Mouse (Mus musculus) hindbrain, embryonic 15.5 days (tissue): ENCODE measurements at regions not wholly inside any gene's neighbourhood (a gene's known extent, or its start where the extent isn't known, plus 50 kb on each side); places are given as distances from the start of the nearest gene placed in this dataset.
A peak's percentile ranks its signal among the peaks of the same experiment; 100 is the strongest.

Source experiments
- ATAC-seq: fragments of 200-750 bp; cut with Nextera tagmentation; 2 replicates; pipeline ENCODE4 v1.8.0; 2017; ENCODE audit warnings: low read depth, moderate number of reproducible peaks, moderate TSS enrichment; ENCODE audit not compliant: low FRiP score
- H3K27ac ChIP-seq: fragments of 300-500 bp; sonication (generic); replicated peaks from 2 replicates; pipeline ENCODE4 v1.5.1; 2015; ENCODE audit warnings: mild to moderate bottlenecking, inconsistent platforms
- H3K27me3 ChIP-seq: fragments of 300-500 bp; sonication (generic); 2 replicates; pipeline ENCODE4 v1.6.1; 2015; ENCODE audit warnings: control low read depth, inconsistent platforms
- H3K36me3 ChIP-seq: fragments of 300-500 bp; sonication (generic); 2 replicates; pipeline ENCODE4 v1.6.1; 2015; ENCODE audit warnings: control low read depth, inconsistent platforms
- H3K4me1 ChIP-seq: fragments of 300-500 bp; sonication (generic); replicated peaks from 2 replicates; pipeline ENCODE4 v1.6.1; 2015; ENCODE audit warnings: control low read depth, inconsistent platforms
- H3K4me2 ChIP-seq: fragments of 300-500 bp; sonication (generic); 2 replicates; pipeline ENCODE4 v1.6.1; 2015; ENCODE audit warnings: moderate library complexity, mild to moderate bottlenecking, inconsistent platforms
- H3K4me3 ChIP-seq: fragments of 300-500 bp; sonication (generic); 2 replicates; pipeline ENCODE4 v1.5.1; 2015; ENCODE audit warnings: mild to moderate bottlenecking, inconsistent platforms
- H3K9ac ChIP-seq: fragments of 300-500 bp; sonication (generic); 2 replicates; pipeline ENCODE4 v1.6.1; 2015; ENCODE audit warnings: inconsistent platforms
- H3K9me3 ChIP-seq: fragments of 300-500 bp; sonication (generic); 2 replicates; pipeline ENCODE4 v1.6.1; 2016; ENCODE audit warnings: control low read depth, inconsistent platforms
- WGBS: fragments of 180-500 bp; shearing (Covaris S2); methylation state at CpG from one replicate; pipeline ENCODE4 v1.1.7; 2015; 5-methylcytosine and 5-hydroxymethylcytosine counted together

DNA sequence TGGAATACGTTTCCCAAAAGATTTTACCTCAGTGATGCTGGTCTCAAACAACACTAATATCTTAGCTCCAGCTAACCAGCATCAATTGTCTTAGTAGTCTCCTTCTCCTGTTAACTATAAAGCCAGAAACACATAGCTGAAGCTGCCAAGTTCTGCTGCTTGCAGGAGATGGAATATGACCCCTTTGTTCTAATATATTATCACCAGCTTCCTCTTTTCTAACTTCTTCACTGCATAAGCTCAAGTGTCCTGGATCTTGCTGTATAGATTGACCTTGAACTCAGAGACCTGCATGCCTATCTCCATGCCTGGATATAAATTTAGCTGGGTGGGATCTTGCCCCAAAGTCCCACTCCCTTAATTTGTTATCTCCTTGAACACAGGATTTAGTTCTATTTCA, 94.8 kb downstream of the Rbm46 start:
- Histone ChIP-seq H3K27me3 (no peaks in the 10 kb centered on the region), H3K36me3 (no peaks in the 10 kb centered on the region), H3K4me3 (no peak overlapping the region), H3K4me2 (no peak overlapping the region), H3K27ac (no peak overlapping the region), H3K9ac (no peak overlapping the region), H3K4me1 (no peaks in the 10 kb centered on the region), H3K9me3 (no peaks in the 10 kb centered on the region)
- ATAC-seq, result no peak
- 85% methylated on average over 1 of the region's 1 CpGs for WGBS

- 96% methylated on average over 8 of the region's 8 CpGs for WGBS
- no peaks in the 10 kb centered on the region for H3K27me3 ChIP-seq
- no peaks in the 10 kb centered on the region for H3K36me3 ChIP-seq
- no peaks in the 10 kb centered on the region for H3K9me3 ChIP-seq
- H3K4me2 ChIP-seq, result no peak overlapping the region
- H3K27ac ChIP-seq, result no peak overlapping the region
- no peaks in the 10 kb centered on the region for H3K4me1 ChIP-seq
- ATAC-seq, result no peak
- no peak overlapping the region for H3K9ac ChIP-seq
- no peak overlapping the region for H3K4me3 ChIP-seq
Measured at GRCm38 (mm10) chr3:82770512-82771270, 105.6 kb downstream of the Rbm46 start.

DNA sequence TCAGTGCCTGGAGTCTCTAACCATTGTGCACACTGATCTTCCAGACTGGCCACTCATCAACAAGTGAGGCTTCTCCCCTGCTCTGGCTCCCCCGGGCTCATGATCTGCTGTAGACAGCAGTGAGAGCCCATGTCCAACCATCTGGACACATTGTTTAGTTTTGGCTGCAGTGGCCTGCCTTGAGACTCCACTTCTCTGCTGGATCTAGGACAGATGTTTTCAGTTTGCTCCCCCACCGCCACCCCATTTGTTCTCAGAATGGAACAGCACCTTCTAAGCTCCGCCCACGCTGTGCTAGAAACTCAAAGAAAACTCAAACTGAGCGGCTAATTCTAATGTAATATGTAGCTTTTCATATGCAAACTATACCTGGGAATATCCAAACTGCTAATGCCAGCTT, 108.8 kb downstream of the Rbm46 start:
- Histone ChIP-seq H3K27ac (no peak overlapping the region), H3K4me1 (no peaks in the 10 kb centered on the region), H3K9me3 (no peaks in the 10 kb centered on the region), H3K9ac (no peak overlapping the region), H3K4me2 (no peak overlapping the region), H3K4me3 (no peak overlapping the region), H3K36me3 (no peaks in the 10 kb centered on the region), H3K27me3 (no peaks in the 10 kb centered on the region)
- no peak for ATAC-seq
- 64% methylated on average over 5 of the region's 5 CpGs for WGBS

- H3K4me2 ChIP-seq, result no peak overlapping the region
- WGBS, result 77% methylated on average over 2 of the region's 2 CpGs
- H3K4me3 ChIP-seq, result no peak overlapping the region
- no peaks in the 10 kb centered on the region for H3K4me1 ChIP-seq
- no peaks in the 10 kb centered on the region for H3K9me3 ChIP-seq
- no peaks in the 10 kb centered on the region for H3K27me3 ChIP-seq
- ATAC-seq, result no peak
- H3K36me3 ChIP-seq, result no peaks in the 10 kb centered on the region
- H3K27ac ChIP-seq, result no peak overlapping the region
- H3K9ac ChIP-seq, result no peak overlapping the region
Measured at GRCm38 (mm10) chr3:82759946-82760345, 116.3 kb downstream of the Rbm46 start.

DNA sequence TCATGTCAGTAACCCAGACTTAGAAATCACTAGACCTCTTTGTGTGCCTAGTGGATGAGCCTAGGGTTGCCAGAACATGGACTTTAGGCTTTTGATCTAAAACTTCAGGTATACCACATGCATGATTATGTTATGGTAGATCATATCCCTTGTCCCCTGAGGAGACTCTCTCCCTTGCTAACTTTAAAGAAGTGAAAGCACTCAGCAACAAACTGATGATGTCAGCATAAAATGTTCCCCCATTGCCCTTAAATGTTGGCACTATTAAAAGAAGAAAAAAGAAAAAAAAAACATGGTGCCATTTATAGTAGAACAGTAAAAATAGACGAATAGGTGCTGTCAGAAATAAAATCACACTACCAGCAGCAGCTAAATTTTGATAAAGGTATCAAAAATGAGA, 117.3 kb downstream of the Rbm46 start:
- Histone ChIP-seq H3K9ac (no peak overlapping the region), H3K4me1 (no peaks in the 10 kb centered on the region), H3K36me3 (no peaks in the 10 kb centered on the region), H3K4me2 (no peak overlapping the region), H3K9me3 (no peaks in the 10 kb centered on the region), H3K27ac (no peak overlapping the region), H3K27me3 (no peaks in the 10 kb centered on the region), H3K4me3 (no peak overlapping the region)
- WGBS, result 80% methylated on average over 1 of the region's 1 CpGs
- ATAC-seq, result no peak

- no peak overlapping the region for H3K4me2 ChIP-seq
- no peak overlapping the region for H3K27ac ChIP-seq
- no peak overlapping the region for H3K4me3 ChIP-seq
- H3K4me1 ChIP-seq, result no peaks in the 10 kb centered on the region
- H3K9me3 ChIP-seq, result no peaks in the 10 kb centered on the region
- 36% methylated on average over 3 of the region's 3 CpGs for WGBS
- H3K36me3 ChIP-seq, result no peaks in the 10 kb centered on the region
- H3K27me3 ChIP-seq, result no peaks in the 10 kb centered on the region
- ATAC-seq, result no peak
- H3K9ac ChIP-seq, result no peak overlapping the region
Measured at GRCm38 (mm10) chr3:82725546-82725945, 150.7 kb downstream of the Rbm46 start.

- Histone ChIP-seq H3K4me1 (no peaks in the 10 kb centered on the region), H3K4me2 (no peak overlapping the region), H3K4me3 (no peak overlapping the region), H3K36me3 (no peaks in the 10 kb centered on the region), H3K27me3 (no peaks in the 10 kb centered on the region), H3K9me3 (no peaks in the 10 kb centered on the region), H3K9ac (no peak overlapping the region), H3K27ac (no peak overlapping the region)
- no peak for ATAC-seq
- 92% methylated on average over 4 of the region's 4 CpGs for WGBS
Measured at GRCm38 (mm10) chr3:82707628-82708027, 159.7 kb upstream of the Npy2r start.

GRCm38 (mm10) chr3:82692131-82692530, 144.2 kb upstream of the Npy2r start:
- no peaks in the 10 kb centered on the region for H3K9me3 ChIP-seq
- no peak overlapping the region for H3K9ac ChIP-seq
- no peaks in the 10 kb centered on the region for H3K36me3 ChIP-seq
- no peak overlapping the region for H3K4me2 ChIP-seq
- ATAC-seq, result no peak
- H3K27me3 ChIP-seq, result no peaks in the 10 kb centered on the region
- H3K27ac ChIP-seq, result no peak overlapping the region
- WGBS, result 92% methylated on average over 2 of the region's 2 CpGs
- H3K4me3 ChIP-seq, result no peak overlapping the region
- no peaks in the 10 kb centered on the region for H3K4me1 ChIP-seq

- Histone ChIP-seq H3K9ac (no peak overlapping the region), H3K36me3 (no peaks in the 10 kb centered on the region), H3K9me3 (no peaks in the 10 kb centered on the region), H3K4me1 (0 out of 2 replicates have a peak, but pooled peaks cover 2% of the 10 kb centered on the region), H3K4me2 (no peak overlapping the region), H3K27ac (no peak overlapping the region), H3K4me3 (no peak overlapping the region), H3K27me3 (no peaks in the 10 kb centered on the region)
- WGBS, result 55% methylated on average over 8 of the region's 8 CpGs
- ATAC-seq, result no peak
Measured at GRCm38 (mm10) chr3:82656159-82656874, 108.4 kb upstream of the Npy2r start.

- Histone ChIP-seq H3K4me3 (no peak overlapping the region), H3K9ac (no peak overlapping the region), H3K27ac (no peak overlapping the region), H3K4me1 (0 out of 2 replicates have a peak, but pooled peaks cover 2% of the 10 kb centered on the region), H3K4me2 (no peak overlapping the region), H3K27me3 (no peaks in the 10 kb centered on the region), H3K36me3 (no peaks in the 10 kb centered on the region), H3K9me3 (no peaks in the 10 kb centered on the region)
- 45% methylated on average over 2 of the region's 2 CpGs for WGBS
- no peak for ATAC-seq
Measured at GRCm38 (mm10) chr3:82652346-82652745, 104.5 kb upstream of the Npy2r start.

DNA sequence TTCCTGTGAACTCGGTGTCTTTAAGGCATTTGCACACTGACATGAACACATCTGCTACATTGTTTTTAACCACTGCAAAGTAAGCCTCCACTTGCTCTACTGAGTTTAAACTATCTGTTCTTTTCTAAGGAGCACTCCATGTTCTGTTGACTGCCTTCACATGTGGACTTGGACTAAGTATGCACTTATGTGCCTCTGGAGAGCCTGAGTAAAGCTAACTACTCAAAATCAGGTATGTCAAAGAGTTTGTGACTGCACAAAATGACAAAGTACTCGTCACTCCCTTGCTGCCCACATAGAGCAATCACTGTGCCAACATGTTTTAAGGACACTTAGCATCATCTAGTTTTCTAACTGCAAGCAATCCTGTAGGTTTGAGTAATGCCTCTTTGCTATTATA, 92.2 kb upstream of the Npy2r start:
- H3K27ac ChIP-seq, result no peak overlapping the region
- no peaks in the 10 kb centered on the region for H3K9me3 ChIP-seq
- no peak for ATAC-seq
- no peak overlapping the region for H3K4me3 ChIP-seq
- H3K4me2 ChIP-seq, result no peak overlapping the region
- H3K9ac ChIP-seq, result no peak overlapping the region
- H3K36me3 ChIP-seq, result no peaks in the 10 kb centered on the region
- H3K27me3 ChIP-seq, result no peaks in the 10 kb centered on the region
- 84% methylated on average over 2 of the region's 2 CpGs for WGBS
- H3K4me1 ChIP-seq, result no peaks in the 10 kb centered on the region

- ATAC-seq, result peak; percentile 72; the same call in 1 of the 2 replicates
- no peak overlapping the region for H3K27ac ChIP-seq
- WGBS, result 24% methylated on average over 3 of the region's 3 CpGs
- no peak overlapping the region for H3K4me3 ChIP-seq
- no peaks in the 10 kb centered on the region for H3K27me3 ChIP-seq
- H3K9me3 ChIP-seq, result no peaks in the 10 kb centered on the region
- H3K9ac ChIP-seq, result no peak overlapping the region
- H3K4me1 ChIP-seq, result no peaks in the 10 kb centered on the region
- no peaks in the 10 kb centered on the region for H3K36me3 ChIP-seq
- no peak overlapping the region for H3K4me2 ChIP-seq
Measured at GRCm38 (mm10) chr3:82636666-82637065, 88.8 kb upstream of the Npy2r start.
